Mouse (Mus musculus) kidney, adult 2 months (tissue): ENCODE results near the gene Mtmr2. TPM values are rescaled to one million over a fixed set of nuclear protein-coding genes. Genes with fewer than 3 reads are reported as not detected.

Source experiments
- DNase-seq: peaks from one replicate; pipeline ENCODE4 v3.0.0; 2021
- H3K27ac ChIP-seq: fragments of 200-500 bp; 2 replicates; pipeline ENCODE4 v1.5.1; 2012; ENCODE audit warnings: low read depth, low read length, control low read depth, inconsistent platforms; ENCODE audit not compliant: insufficient read depth
- H3K27me3 ChIP-seq: fragments of 200-500 bp; replicated peaks from 2 replicates; pipeline ENCODE4 v1.6.1; 2012; ENCODE audit warnings: mild to moderate bottlenecking, moderate library complexity, low read length, inconsistent platforms; ENCODE audit not compliant: control insufficient read depth, insufficient read depth
- H3K36me3 ChIP-seq: fragments of 200-500 bp; 2 replicates; pipeline ENCODE4 v1.6.1; 2012; ENCODE audit warnings: mild to moderate bottlenecking, moderate library complexity, low read length, inconsistent platforms; ENCODE audit not compliant: control insufficient read depth, insufficient read depth
- H3K4me1 ChIP-seq: fragments of 200-500 bp; 2 replicates; pipeline ENCODE4 v1.6.1; 2011; ENCODE audit warnings: low read length; ENCODE audit not compliant: control insufficient read depth, insufficient read depth
- H3K4me3 ChIP-seq: fragments of 200-500 bp; 2 replicates; pipeline ENCODE4 v1.5.1; 2011; ENCODE audit warnings: mild to moderate bottlenecking, low read depth, low read length, control low read depth; ENCODE audit not compliant: insufficient read depth
- CTCF ChIP-seq: fragments of 200-500 bp; conservative IDR thresholded peaks from 2 replicates; pipeline ENCODE4 v1.5.1; 2011; ENCODE audit warnings: low read depth, mild to moderate bottlenecking, control low read depth, low read length, moderate library complexity, mixed read lengths; ENCODE audit not compliant: insufficient read depth, insufficient read length
- POLR2A ChIP-seq: fragments of 200-500 bp; IDR thresholded peaks from one replicate; pipeline ENCODE4 v1.6.1; 2011; ENCODE audit warnings: low read depth, low read length, control low read depth
- WGBS: fragments of 180-500 bp; shearing (Covaris S2); methylation state at CpG from one replicate; pipeline ENCODE4 v1.1.7; 2018; 5-methylcytosine and 5-hydroxymethylcytosine counted together
- polyA plus RNA-seq: library from polyadenylated mRNA; depleted of rRNA; stranded (reverse); fragments of >200 nt; gene quantifications from 2 replicates; pipeline ENCODE4 v1.2.3, GENCODE M21; 2012; rRNA removed

Gene Mtmr2
- polyA plus RNA-seq, 1 experiment: 25.2 TPM

GRCm38 (mm10) chr9:13828087-13828441, 79.9 kb downstream of the Mtmr2 start:
- no peak for DNase-seq

GRCm38 (mm10) chr9:13835256-13835655, 87.0 kb downstream of the Mtmr2 start:
- no peak overlapping the region for H3K4me3 ChIP-seq
- no peak for DNase-seq
- no peak overlapping the region for H3K27ac ChIP-seq
- TF ChIP-seq CTCF: no peak
- no peak for TF ChIP-seq POLR2A
- H3K27me3 ChIP-seq: no peaks in the 10 kb centered on the region
- peaks cover 21% of the 10 kb centered on the region for H3K36me3 ChIP-seq
- WGBS: 77% methylated on average over 3 of the region's 3 CpGs
- H3K4me1 ChIP-seq: no peaks in the 10 kb centered on the region

More at GRCm38 (mm10) chr9:13828087-13828441, 79.9 kb downstream of the Mtmr2 start:
- Histone ChIP-seq H3K27ac (peak overlapping the region; percentile 85), H3K36me3 (peaks cover 6% of the 10 kb centered on the region), H3K4me1 (no peaks in the 10 kb centered on the region; the same call in 1 of the 2 replicates), H3K27me3 (no peaks in the 10 kb centered on the region), H3K4me3 (peak overlapping the region; percentile 77)
- WGBS: 0% methylated on average over 23 of the region's 23 CpGs
- TF ChIP-seq CTCF (no peak), POLR2A (no peak)

GRCm38 (mm10) chr9:13836726-13837125, 88.5 kb downstream of the Mtmr2 start:
- Histone ChIP-seq H3K4me1 (no peaks in the 10 kb centered on the region), H3K36me3 (peaks cover 22% of the 10 kb centered on the region), H3K4me3 (no peak overlapping the region), H3K27me3 (no peaks in the 10 kb centered on the region), H3K27ac (no peak overlapping the region)
- TF ChIP-seq CTCF (no peak), POLR2A (no peak)
- no peak for DNase-seq
- WGBS: 67% methylated on average over 2 of the region's 2 CpGs

GRCm38 (mm10) chr9:13847591-13847990, 99.4 kb downstream of the Mtmr2 start:
- H3K4me1 ChIP-seq: no peaks in the 10 kb centered on the region
- no peak for DNase-seq
- no peak overlapping the region for H3K4me3 ChIP-seq
- no peaks in the 10 kb centered on the region for H3K27me3 ChIP-seq
- no peak for TF ChIP-seq POLR2A
- no peak for TF ChIP-seq CTCF
- H3K27ac ChIP-seq: no peak overlapping the region
- 71% methylated on average over 3 of the region's 3 CpGs for WGBS
- H3K36me3 ChIP-seq: peaks cover 1% of the 10 kb centered on the region; the same call in 1 of the 2 replicates

GRCm38 (mm10) chr9:13848481-13849480, 100.6 kb downstream of the Mtmr2 start:
- Histone ChIP-seq H3K27me3 (no peaks in the 10 kb centered on the region), H3K4me1 (no peaks in the 10 kb centered on the region), H3K36me3 (peaks cover 1% of the 10 kb centered on the region; the same call in 1 of the 2 replicates), H3K4me3 (no peak overlapping the region), H3K27ac (no peak overlapping the region)
- WGBS: 62% methylated on average over 10 of the region's 10 CpGs
- TF ChIP-seq POLR2A: no peak
- peak; percentile 49 for TF ChIP-seq CTCF
- peak; percentile 50 for DNase-seq

GRCm38 (mm10) chr9:13853876-13854275, 105.7 kb downstream of the Mtmr2 start:
- Histone ChIP-seq H3K27me3 (no peaks in the 10 kb centered on the region), H3K27ac (no peak overlapping the region), H3K4me1 (no peaks in the 10 kb centered on the region), H3K4me3 (no peak overlapping the region), H3K36me3 (no peaks in the 10 kb centered on the region)
- TF ChIP-seq CTCF: no peak
- no peak for TF ChIP-seq POLR2A
- DNase-seq: peak; percentile 38
- WGBS: 52% methylated on average over 3 of the region's 3 CpGs

Other genes starting within 250 kb of the Mtmr2 start
- gene Cep57, start 78.7 kb downstream of the Mtmr2 start, polyA plus RNA-seq: 7.9 and 9.0 TPM in 2 replicates
- 3.3 and 4.0 TPM in 2 replicates for gene Fam76b, start 79.3 kb downstream of the Mtmr2 start, polyA plus RNA-seq